9 mouse cellular contexts compared by ENCODE assay signal in genomic region chr6:86806455-86807086, GRCm38 (mm10). TPM values are rescaled to one million over a fixed set of nuclear protein-coding genes. Genes with fewer than 3 reads are reported as not detected.
DNase-seq lines count a peak whose midpoint lies in the region; ATAC-seq and TF ChIP-seq lines count a peak whose summit lies in the region.
"Had no signal": no experiment of that assay in that cellular context is flagged by ENCODE, and none has a peak within 500 bp of the region (broad histone marks: within the 10 kb centered on the region; RNA-seq: fewer than 3 reads in every experiment).

No protein-coding gene starts in this region.

- TF ChIP-seq CTCF in C2C12 (IDR thresholded peaks at IDR 0.05; ENCODE audit: control insufficient read depth, insufficient read depth, insufficient read length): peak; percentile 78

- H3K36me3 ChIP-seq in C2C12 (ENCODE audit: control insufficient read depth, insufficient read depth): no peaks in the 10 kb centered on the region
- H3K36me3 ChIP-seq in liver, embryonic 11.5 days (ENCODE audit: control insufficient read depth, insufficient read depth, low read length): no peaks in the 10 kb centered on the region
- H3K36me3 ChIP-seq: embryonic facial prominence, embryonic 12.5 days had no signal

- no peak overlapping the region for H3K9ac ChIP-seq in liver, embryonic 11.5 days (ENCODE audit: low read depth, low read length)
- H3K9ac ChIP-seq: embryonic facial prominence, embryonic 12.5 days had no signal

- no peak overlapping the region for H3ac ChIP-seq in C2C12 (ENCODE audit: control insufficient read depth, insufficient read length, low read depth)

- no peaks in the 10 kb centered on the region for H3K9me3 ChIP-seq in liver, embryonic 11.5 days (ENCODE audit: control insufficient read depth, low read length)
- H3K9me3 ChIP-seq: embryonic facial prominence, embryonic 12.5 days had no signal

- no peak overlapping the region for H3K27ac ChIP-seq in liver, embryonic 11.5 days (ENCODE audit: low read depth, low read length)
- H3K27ac ChIP-seq: embryonic facial prominence, embryonic 12.5 days had no signal

- peak; percentile 52 for DNase-seq in adrenal gland, adult 8-10 months
- DNase-seq in embryo, embryonic 9.5 days (ENCODE audit: extremely low spot score): peak; percentile 59
- peak; percentile 42 to 66 for DNase-seq in heart, adult 9 months (ENCODE audit: low spot score in 2 of 2)
- peak; percentile 82 for DNase-seq in kidney, postnatal 10 days
- peak; percentile 46 for DNase-seq in liver, embryonic 11.5 days (ENCODE audit: low spot score)
- DNase-seq in thymus, adult 18-20 months: peak; percentile 30 to 35

- no peaks in the 10 kb centered on the region for H3K4me1 ChIP-seq in liver, embryonic 11.5 days (replicated peaks; ENCODE audit: control insufficient read depth, insufficient read depth, low read length)
- H3K4me1 ChIP-seq: embryonic facial prominence, embryonic 12.5 days had no signal

- 3% methylated on average over 5 of the region's 5 CpGs for WGBS in liver, embryonic 11.5 days

- no peaks in the 10 kb centered on the region for H3K27me3 ChIP-seq in C2C12 (ENCODE audit: control insufficient read depth, insufficient read depth, insufficient read length)
- H3K27me3 ChIP-seq in liver, embryonic 11.5 days (replicated peaks; ENCODE audit: control insufficient read depth, insufficient read depth, low read length): peaks cover 4% of the 10 kb centered on the region; the same call in 1 of the 2 replicates
- H3K27me3 ChIP-seq: embryonic facial prominence, embryonic 12.5 days had no signal

- no peak overlapping the region for H3K4me2 ChIP-seq in liver, embryonic 11.5 days
- H3K4me2 ChIP-seq: embryonic facial prominence, embryonic 12.5 days had no signal

- no peaks in the 10 kb centered on the region for H3K79me2 ChIP-seq in C2C12 (ENCODE audit: control insufficient read depth, insufficient read depth)

- H3K4me3 ChIP-seq in C2C12 (ENCODE audit: insufficient read depth, poor library complexity, severe bottlenecking): no peak overlapping the region
- H3K4me3 ChIP-seq in liver, embryonic 11.5 days (ENCODE audit: low read depth, low read length): no peak overlapping the region
- H3K4me3 ChIP-seq: embryonic facial prominence, embryonic 12.5 days had no signal

- ATAC-seq in liver, embryonic 11.5 days (replicated peaks; ENCODE audit: low FRiP score): no peak; the same call in 1 of the 2 replicates
- peak; percentile 73 for ATAC-seq in neutrophil, adult 5-6 weeks (ENCODE audit: extremely low read depth, insufficient number of reproducible peaks, low FRiP score, poor library complexity, severe bottlenecking)

- no peaks in the 10 kb centered on the region for H3K79me3 ChIP-seq in C2C12 (ENCODE audit: low read depth)

TF ChIP-seq in C2C12, 6 proteins besides CTCF, POLR2A, EP300 and RAD21:
- TF ChIP-seq MYOD1 (IDR thresholded peaks at IDR 0.05; ENCODE audit: control insufficient read depth, insufficient read length, low read depth) (no peak), USF1 (IDR thresholded peaks at IDR 0.05; ENCODE audit: low read depth) (no peak), CEBPB (IDR thresholded peaks at IDR 0.05; ENCODE audit: low read depth) (no peak)

RNA-seq across cellular contexts. Expression of gene Anxa4, which starts 13.2 kb away (rescaled TPM):
- 93.0 TPM for polyA plus RNA-seq in C2C12 (2012; fragmentation: generic; extraction: Trizol)
- total RNA-seq in adrenal gland, adult 8-10 months (2022): 100 to 1,000 TPM in 1 of 4 experiments, 10 to 100 TPM in 3; 77.0 to 102 (median 86.9) TPM
- polyA plus RNA-seq in liver, embryonic 11.5 days (2014; fragmentation: Nextera tagmentation; extraction: Ambion mirVana): 41.8 and 43.0 TPM in 2 replicates
- total RNA-seq in neutrophil, adult 5-6 weeks (2017): 12.5 and 14.9 TPM in 2 replicates

RNA-seq across cellular contexts. Expression of gene Aak1, which starts 42.7 kb away (rescaled TPM):
- polyA plus RNA-seq in C2C12 (2012; fragmentation: generic; extraction: Trizol): 12.8 TPM
- 100 to 1,000 TPM; 129 to 147 (median 132) TPM for total RNA-seq in adrenal gland, adult 8-10 months (2022)
- polyA plus RNA-seq in liver, embryonic 11.5 days (2014; fragmentation: Nextera tagmentation; extraction: Ambion mirVana): 13.1 TPM in 2 replicates
- 22.7 and 29.3 TPM in 2 replicates for total RNA-seq in neutrophil, adult 5-6 weeks (2017)
